ENCODE assay signal across 10 mouse cellular contexts in the genomic region with DNA sequence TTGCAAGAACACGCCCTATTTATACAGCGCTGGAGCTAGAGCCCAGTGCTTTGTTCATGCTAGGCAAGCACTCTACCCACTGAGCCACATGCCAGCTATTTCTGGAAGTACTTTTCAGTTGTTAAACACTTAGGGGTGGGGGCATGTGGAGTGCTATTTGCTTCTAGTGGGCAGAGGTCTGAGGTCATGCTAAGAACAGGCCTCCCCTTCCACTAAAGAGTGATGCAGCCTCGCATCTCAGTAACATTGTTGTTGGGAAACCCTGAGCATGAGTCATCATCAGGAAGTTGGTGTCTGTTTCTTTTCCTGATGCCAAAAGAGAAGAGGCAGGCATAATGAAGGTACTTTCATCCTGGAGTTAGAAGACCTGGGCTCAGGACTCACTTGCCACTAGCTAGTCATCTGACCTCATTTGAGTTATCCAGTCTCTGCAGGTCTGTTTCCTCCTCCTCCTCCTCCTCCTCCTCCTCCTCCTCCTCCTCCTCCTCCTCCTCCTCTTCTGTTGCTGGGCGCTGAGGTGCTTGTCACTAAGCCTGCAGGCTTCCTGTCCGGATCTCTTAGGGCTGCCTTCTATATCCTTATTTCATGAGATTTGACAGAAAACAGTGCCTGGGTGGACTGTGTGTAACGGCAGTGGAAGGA.
DNase-seq lines count a peak whose midpoint lies in the region; ATAC-seq and TF ChIP-seq lines count a peak whose summit lies in the region.
"Had no signal": no experiment of that assay in that cellular context is flagged by ENCODE, and none has a peak within 500 bp of the region (broad histone marks: within the 10 kb centered on the region; RNA-seq: fewer than 3 reads in every experiment).

No protein-coding gene starts in this region.

- peaks cover 47% of the 10 kb centered on the region for H3K4me1 ChIP-seq in bone marrow macrophage, adult 2 months (ENCODE audit: control insufficient read depth, insufficient read depth, low read length)
- peaks cover 16% of the 10 kb centered on the region for H3K4me1 ChIP-seq in intestine, postnatal 0 days (replicated peaks; ENCODE audit: control insufficient read depth, insufficient read depth, low read length)
- no peaks in the 10 kb centered on the region for H3K4me1 ChIP-seq in forebrain, embryonic 14.5 days (ENCODE audit: control insufficient read depth, insufficient read depth, low read length)

- H3K36me3 ChIP-seq in intestine, postnatal 0 days (ENCODE audit: control insufficient read depth, insufficient read depth), result no peaks in the 10 kb centered on the region
- H3K36me3 ChIP-seq in forebrain, embryonic 14.5 days (ENCODE audit: control insufficient read depth, insufficient read depth, low read length), result no peaks in the 10 kb centered on the region
- H3K36me3 ChIP-seq: neural tube, embryonic 13.5 days had no signal

- no peak for DNase-seq in frontal cortex, postnatal 14 days (ENCODE audit: low spot score in 2 of 2)
- DNase-seq in lung, postnatal 4 days, result peak; percentile 34 to 51
- no peak for DNase-seq in forebrain, embryonic 14.5 days (ENCODE audit: low spot score)
- DNase-seq in ovary, postnatal 36 days (ENCODE audit: low spot score), result no peak

- H3K9ac ChIP-seq in intestine, postnatal 0 days (ENCODE audit: low read depth, low read length), result no peak overlapping the region
- H3K9ac ChIP-seq in forebrain, embryonic 14.5 days (ENCODE audit: low read length), result no peak overlapping the region
- H3K9ac ChIP-seq: forebrain, embryonic 13.5 days; neural tube, embryonic 13.5 days had no signal

- H3K27me3 ChIP-seq in intestine, postnatal 0 days (replicated peaks; ENCODE audit: control insufficient read depth, insufficient read depth, low read length), result no peaks in the 10 kb centered on the region
- no peaks in the 10 kb centered on the region for H3K27me3 ChIP-seq in forebrain, embryonic 14.5 days (replicated peaks; ENCODE audit: control insufficient read depth, insufficient read depth, low read length)
- H3K27me3 ChIP-seq: forebrain, embryonic 13.5 days; neural tube, embryonic 13.5 days had no signal

- no peaks in the 10 kb centered on the region for H3K9me3 ChIP-seq in intestine, postnatal 0 days (ENCODE audit: control insufficient read depth)
- H3K9me3 ChIP-seq in forebrain, embryonic 14.5 days (replicated peaks; ENCODE audit: control insufficient read depth, low read length), result no peaks in the 10 kb centered on the region
- H3K9me3 ChIP-seq: forebrain, embryonic 13.5 days; neural tube, embryonic 13.5 days had no signal

- TF ChIP-seq POLR2A in bone marrow macrophage, adult 2 months (IDR thresholded peaks at IDR 0.05; ENCODE audit: borderline replicate concordance, low read depth, low read length), result no peak

- peak overlapping the region; percentile 64 for H3K27ac ChIP-seq in bone marrow macrophage, adult 2 months (ENCODE audit: insufficient read depth, low read depth, low read length)
- H3K27ac ChIP-seq in intestine, postnatal 0 days (ENCODE audit: low read depth, low read length), result peak overlapping the region; percentile 41; the same call in 1 of the 2 replicates
- no peak overlapping the region for H3K27ac ChIP-seq in forebrain, embryonic 14.5 days (ENCODE audit: low read depth, low read length)
- H3K27ac ChIP-seq: forebrain, embryonic 13.5 days; neural tube, embryonic 13.5 days had no signal

- peak; percentile 66 for ATAC-seq in frontal cortex, adult (ENCODE audit: low TSS enrichment)
- ATAC-seq in intestine, postnatal 0 days, result peak; percentile 61
- ATAC-seq in forebrain, embryonic 14.5 days, result no peak
- ATAC-seq in inflammation-experienced regulatory T-cells, adult 6 months, result no peak
- ATAC-seq: forebrain, embryonic 13.5 days had no signal

- H3K4me2 ChIP-seq in intestine, postnatal 0 days (replicated peaks; ENCODE audit: low read depth), result no peak overlapping the region
- H3K4me2 ChIP-seq in forebrain, embryonic 14.5 days (ENCODE audit: low read length), result no peak overlapping the region
- H3K4me2 ChIP-seq: forebrain, embryonic 13.5 days; neural tube, embryonic 13.5 days had no signal

- TF ChIP-seq CTCF in bone marrow macrophage, adult 2 months (IDR thresholded peaks at IDR 0.05; ENCODE audit: low read depth, low read length), result no peak
- no peak for TF ChIP-seq CTCF in intestine, postnatal 0 days (IDR thresholded peaks at IDR 0.05; ENCODE audit: low read depth)

- whole genome bisulfite sequencing in intestine, postnatal 0 days, result 48% methylated on average over 5 of the region's 6 CpGs
- 85% methylated on average over 6 of the region's 6 CpGs for WGBS in forebrain, embryonic 14.5 days

- no peak overlapping the region for H3K4me3 ChIP-seq in bone marrow macrophage, adult 2 months (ENCODE audit: insufficient read depth, low read length)
- no peak overlapping the region for H3K4me3 ChIP-seq in intestine, postnatal 0 days (ENCODE audit: low read depth, low read length)
- H3K4me3 ChIP-seq in forebrain, embryonic 14.5 days (ENCODE audit: low read depth, low read length), result no peak overlapping the region
- H3K4me3 ChIP-seq: forebrain, embryonic 13.5 days; neural tube, embryonic 13.5 days had no signal

Comparison
In these comparisons a context has a peak if more than half of its experiments do, and no peak if none do; other contexts are left out.
1. ATAC-seq: peak in frontal cortex, adult (single experiment) and intestine, postnatal 0 days (single experiment); none in forebrain, embryonic 14.5 days (single experiment) and inflammation-experienced regulatory T-cells, adult 6 months (single experiment).
2. DNase-seq: peak in lung, postnatal 4 days (2 of 2); none in frontal cortex, postnatal 14 days (0 of 2), forebrain, embryonic 14.5 days (single experiment) and ovary, postnatal 36 days (single experiment).